Mouse (Mus musculus) Muller cell, postnatal 12 days (primary cell): Measurements from ENCODE around the gene Rab5c.

Experiments
- DNase-seq: peaks from one replicate; pipeline ENCODE4 v3.0.0-alpha.2; 2015; ENCODE audit errors: inconsistent ontology term

The Rab5c gene

GRCm38 (mm10) chr11:100702081-100702851 lies 35.7 kb downstream of the Rab5c start:
- DNase-seq = peak; percentile 90

- DNase-seq = peak; percentile 33
Measured at GRCm38 (mm10) chr11:100701301-100701700, 36.7 kb downstream of the Rab5c start.

- DNase-seq = no peak
Measured at GRCm38 (mm10) chr11:100700710-100701109, 37.3 kb downstream of the Rab5c start.

GRCm38 (mm10) chr11:100697921-100698320 lies 40.1 kb downstream of the Rab5c start:
- DNase-seq = no peak

GRCm38 (mm10) chr11:100694926-100695325 lies 43.1 kb downstream of the Rab5c start:
- DNase-seq = peak; percentile 51

GRCm38 (mm10) chr11:100693154-100693553 lies 44.9 kb downstream of the Rab5c start:
- no peak for DNase-seq

GRCm38 (mm10) chr11:100692164-100692616 lies 45.8 kb downstream of the Rab5c start, which contains the start of gene Zfp385c:
Gene Zfp385c (minus strand): TSS chr11:100692455.
- no peak for DNase-seq

- no peak for DNase-seq
Measured at GRCm38 (mm10) chr11:100690389-100690788, 47.6 kb downstream of the Rab5c start.

GRCm38 (mm10) chr11:100688443-100688842 lies 49.6 kb downstream of the Rab5c start:
- no peak for DNase-seq

- no peak for DNase-seq
Measured at GRCm38 (mm10) chr11:100687265-100687664, 50.8 kb downstream of the Rab5c start.

GRCm38 (mm10) chr11:100685371-100685770 lies 52.6 kb downstream of the Rab5c start:
- DNase-seq = no peak

GRCm38 (mm10) chr11:100684084-100684483 lies 53.9 kb downstream of the Rab5c start:
- no peak for DNase-seq

GRCm38 (mm10) chr11:100682526-100682925 lies 55.5 kb downstream of the Rab5c start:
- no peak for DNase-seq

GRCm38 (mm10) chr11:100681826-100682225 lies 56.2 kb downstream of the Rab5c start:
- DNase-seq = no peak

- no peak for DNase-seq
Measured at GRCm38 (mm10) chr11:100677810-100678209, 60.2 kb downstream of the Rab5c start.

- peak; percentile 61 for DNase-seq
Measured at GRCm38 (mm10) chr11:100673169-100673568, 64.8 kb downstream of the Rab5c start.

- no peak for DNase-seq
Measured at GRCm38 (mm10) chr11:100671956-100672355, 66.1 kb downstream of the Rab5c start.

GRCm38 (mm10) chr11:100671049-100671448 lies 67.0 kb downstream of the Rab5c start:
- DNase-seq = no peak
